Mouse (Mus musculus) bone marrow, adult 2 months (tissue): ENCODE data around the gene Abhd16b. TPM values are rescaled to one million over a fixed set of nuclear protein-coding genes. Genes with fewer than 3 reads are reported as not detected.

ENCODE experiments used
- H3K27ac ChIP-seq: fragments of 200-500 bp; 2 replicates; pipeline ENCODE4 v1.5.1; 2012; ENCODE audit warnings: low read depth, mild to moderate bottlenecking, control low read depth, inconsistent platforms, low read length; ENCODE audit not compliant: control insufficient read depth, poor library complexity, insufficient read depth
- H3K4me1 ChIP-seq: fragments of 200-500 bp; 2 replicates; pipeline ENCODE4 v1.6.1; 2011; ENCODE audit warnings: low read length; ENCODE audit not compliant: control insufficient read depth, insufficient read depth
- H3K4me3 ChIP-seq: fragments of 200-500 bp; replicated peaks from 2 replicates; pipeline ENCODE3; 2011; ENCODE audit warnings: mild to moderate bottlenecking, low read depth, low read length, control low read depth; ENCODE audit not compliant: control insufficient read depth
- CTCF ChIP-seq: fragments of 200-500 bp; IDR thresholded peaks from 2 replicates; pipeline ENCODE4 v1.5.1; 2011; ENCODE audit warnings: low read length, control low read depth; ENCODE audit not compliant: control insufficient read depth, insufficient read depth
- POLR2A ChIP-seq: fragments of 200-500 bp; IDR thresholded peaks from 2 replicates; pipeline ENCODE4 v1.6.1; 2011; ENCODE audit warnings: low read depth, mild to moderate bottlenecking, control low read depth, low read length, borderline replicate concordance; ENCODE audit not compliant: control insufficient read depth
- WGBS: fragments of 180-500 bp; shearing (Covaris S2); methylation state at CpG from one replicate; pipeline ENCODE4 v1.1.7; 2018; 5-methylcytosine and 5-hydroxymethylcytosine counted together
- polyA plus RNA-seq: library from polyadenylated mRNA; stranded (reverse); fragments of >200 nt; gene quantifications from 2 replicates; pipeline ENCODE4 v1.2.4, GENCODE M21; 2011; ENCODE audit warnings: low replicate concordance; ENCODE audit not compliant: missing spikeins, insufficient read depth, insufficient read length

Gene Abhd16b
- polyA plus RNA-seq, 1 experiment, result not detected

DNA sequence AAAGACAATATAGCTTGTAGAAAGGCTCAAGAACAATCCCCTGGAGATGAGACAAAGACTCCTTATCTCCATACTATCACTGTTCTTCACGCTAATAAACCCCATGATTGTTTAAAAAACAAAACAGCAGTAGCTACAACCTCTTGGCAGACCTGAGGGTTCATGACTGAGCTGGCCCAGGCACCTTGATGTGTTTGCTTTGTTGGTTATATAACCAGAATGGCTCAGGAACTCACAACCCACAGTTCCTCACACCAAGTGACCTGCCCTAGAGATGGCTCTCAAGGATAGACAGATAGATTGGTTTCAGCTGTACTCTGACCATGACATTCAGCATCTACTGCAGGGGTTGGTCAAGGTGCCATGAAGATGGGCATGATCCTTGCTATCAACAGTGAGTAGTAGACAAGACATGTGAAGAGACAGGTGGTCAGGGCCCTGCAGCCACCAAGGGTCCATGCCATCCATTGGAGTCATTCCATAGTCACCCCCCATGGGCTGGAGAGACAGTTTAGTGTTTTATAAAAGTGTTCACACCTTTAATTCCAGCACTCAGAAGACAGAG is 31.4 kb upstream of the Abhd16b start:
- no peak for TF ChIP-seq POLR2A
- TF ChIP-seq CTCF, result no peak
- H3K27ac ChIP-seq, result no peak overlapping the region
- H3K4me3 ChIP-seq, result no peak overlapping the region
- WGBS, result 65% methylated on average over 1 of the region's 1 CpGs
- H3K4me1 ChIP-seq, result no peaks in the 10 kb centered on the region

DNA sequence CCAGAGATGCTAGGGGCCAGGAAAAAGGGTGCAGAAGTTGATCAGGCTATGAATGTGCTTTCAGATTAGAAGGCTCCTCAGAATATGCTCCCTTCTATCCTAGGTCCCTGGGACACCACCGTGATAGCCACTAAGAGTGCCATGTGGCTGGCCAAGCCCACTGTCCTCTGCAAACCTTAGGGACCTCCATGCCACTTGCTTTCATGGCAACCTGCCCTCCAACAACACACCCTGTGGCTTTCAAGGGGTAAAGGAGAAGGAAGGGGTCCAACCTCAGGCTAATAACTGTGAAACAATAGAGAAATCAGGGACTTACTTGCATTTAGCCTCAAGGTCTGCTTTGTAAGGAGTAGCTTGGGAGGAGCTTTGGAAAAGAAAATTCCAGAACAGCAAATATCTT is 30.4 kb upstream of the Abhd16b start:
- no peaks in the 10 kb centered on the region for H3K4me1 ChIP-seq
- no peak overlapping the region for H3K4me3 ChIP-seq
- no peak overlapping the region for H3K27ac ChIP-seq
- WGBS, result 74% methylated on average over 1 of the region's 1 CpGs
- TF ChIP-seq POLR2A (no peak), CTCF (no peak)

DNA sequence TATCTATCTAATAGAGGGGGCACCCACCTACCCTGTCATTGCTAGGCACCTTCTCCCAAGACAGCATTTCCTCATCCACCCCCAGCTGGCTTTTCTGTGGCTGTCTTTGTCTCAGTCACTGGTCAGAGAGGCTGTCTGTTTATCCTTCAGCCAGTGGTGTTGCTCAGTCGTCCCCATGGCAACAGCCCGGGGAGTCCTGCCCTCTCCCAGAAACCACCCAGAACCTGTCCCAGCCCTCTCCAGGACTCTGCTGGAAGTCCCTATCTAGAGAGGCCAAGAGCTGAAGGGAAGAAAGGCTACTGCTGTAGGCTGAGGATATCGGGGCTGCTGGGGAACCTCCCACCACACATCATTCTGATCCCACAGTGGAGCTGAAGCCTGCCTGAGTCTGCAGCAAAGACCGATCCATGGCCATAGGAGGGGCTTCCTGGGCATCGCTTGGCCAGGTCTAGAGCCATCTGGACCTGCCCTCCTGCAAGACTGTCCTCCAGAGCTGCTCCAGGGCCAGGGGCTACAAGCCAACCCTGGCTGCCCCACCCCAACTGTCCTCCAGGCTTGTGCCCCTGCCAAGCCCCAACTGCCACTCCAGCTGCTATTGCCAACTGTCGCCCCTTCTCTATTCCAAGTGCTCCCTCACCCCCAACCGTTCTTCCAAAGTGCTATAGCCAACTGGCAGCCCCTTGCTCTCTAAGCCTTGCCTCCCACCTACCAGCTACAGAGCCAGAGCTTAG is 29.8 kb upstream of the Abhd16b start:
- 46% methylated on average over 7 of the region's 7 CpGs for WGBS
- Histone ChIP-seq H3K4me1 (no peaks in the 10 kb centered on the region), H3K4me3 (no peak overlapping the region), H3K27ac (no peak overlapping the region)
- TF ChIP-seq CTCF (no peak), POLR2A (no peak)

DNA sequence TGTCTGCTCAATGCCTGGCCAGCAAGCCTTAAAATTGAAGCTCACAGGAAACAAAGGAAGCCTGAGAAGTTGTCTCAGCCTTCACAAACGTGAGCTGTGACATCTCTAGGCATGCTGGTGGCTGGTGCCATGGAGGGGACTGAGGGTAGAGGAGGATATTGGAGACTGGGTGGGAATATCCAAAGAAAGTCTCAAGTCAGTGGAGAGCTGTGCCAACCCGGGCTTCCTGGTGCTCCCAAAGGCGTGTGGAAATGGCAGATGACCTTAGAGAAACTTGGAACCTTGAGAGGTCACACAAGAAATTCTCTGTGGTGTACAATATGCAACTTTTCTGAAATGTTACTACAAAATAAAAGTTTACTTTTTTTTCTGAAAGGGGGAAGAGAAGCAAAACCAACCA is 27.6 kb upstream of the Abhd16b start:
- TF ChIP-seq POLR2A (no peak), CTCF (no peak)
- Histone ChIP-seq H3K4me1 (no peaks in the 10 kb centered on the region), H3K27ac (no peak overlapping the region), H3K4me3 (no peak overlapping the region)
- 63% methylated on average over 3 of the region's 3 CpGs for WGBS

DNA sequence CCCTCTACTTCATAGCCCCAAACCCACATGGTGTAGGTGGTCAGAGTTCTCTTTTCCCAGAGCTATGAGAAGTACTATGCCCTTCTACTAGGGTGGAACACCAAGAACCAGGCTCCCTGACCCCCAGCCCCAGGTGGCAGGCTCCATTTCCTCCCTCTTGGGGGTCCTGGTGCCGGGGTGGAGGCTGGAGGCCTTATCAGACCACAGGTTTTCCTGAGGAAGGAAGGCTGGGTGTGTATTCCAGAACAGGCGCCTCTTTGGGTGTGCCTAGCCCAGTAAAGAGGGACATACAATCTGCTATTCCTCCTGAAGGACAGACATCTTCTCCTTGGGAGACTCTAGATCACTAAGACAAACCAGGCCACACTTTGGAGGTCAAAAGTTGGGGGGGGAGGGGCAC is 22.7 kb upstream of the Abhd16b start:
- TF ChIP-seq CTCF, result no peak
- TF ChIP-seq POLR2A, result no peak
- Histone ChIP-seq H3K27ac (no peak overlapping the region), H3K4me1 (no peaks in the 10 kb centered on the region), H3K4me3 (no peak overlapping the region)
- 19% methylated on average over 2 of the region's 2 CpGs for WGBS

DNA sequence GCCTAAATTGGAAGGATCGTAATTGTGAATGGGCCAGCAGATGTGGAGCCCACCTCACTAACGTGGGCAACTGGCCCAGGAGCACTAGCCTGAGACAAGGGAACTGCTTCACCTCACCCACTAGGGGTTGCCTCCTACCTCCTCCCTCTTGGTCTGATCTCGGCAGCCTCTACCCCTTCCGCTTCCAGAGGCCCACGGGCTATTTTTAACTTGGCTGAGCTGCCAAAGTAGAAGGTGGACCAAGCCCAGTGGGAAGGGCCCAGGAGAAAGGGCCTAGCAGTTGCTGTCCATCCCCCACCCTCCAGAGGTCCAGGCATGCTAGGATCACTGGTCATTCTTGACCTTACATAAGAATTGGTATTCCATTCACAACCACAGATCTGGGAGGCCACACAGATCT is 21.8 kb upstream of the Abhd16b start:
- Histone ChIP-seq H3K4me3 (no peak overlapping the region), H3K4me1 (no peaks in the 10 kb centered on the region), H3K27ac (no peak overlapping the region)
- 12% methylated on average over 5 of the region's 5 CpGs for WGBS
- no peak for TF ChIP-seq CTCF
- no peak for TF ChIP-seq POLR2A

DNA sequence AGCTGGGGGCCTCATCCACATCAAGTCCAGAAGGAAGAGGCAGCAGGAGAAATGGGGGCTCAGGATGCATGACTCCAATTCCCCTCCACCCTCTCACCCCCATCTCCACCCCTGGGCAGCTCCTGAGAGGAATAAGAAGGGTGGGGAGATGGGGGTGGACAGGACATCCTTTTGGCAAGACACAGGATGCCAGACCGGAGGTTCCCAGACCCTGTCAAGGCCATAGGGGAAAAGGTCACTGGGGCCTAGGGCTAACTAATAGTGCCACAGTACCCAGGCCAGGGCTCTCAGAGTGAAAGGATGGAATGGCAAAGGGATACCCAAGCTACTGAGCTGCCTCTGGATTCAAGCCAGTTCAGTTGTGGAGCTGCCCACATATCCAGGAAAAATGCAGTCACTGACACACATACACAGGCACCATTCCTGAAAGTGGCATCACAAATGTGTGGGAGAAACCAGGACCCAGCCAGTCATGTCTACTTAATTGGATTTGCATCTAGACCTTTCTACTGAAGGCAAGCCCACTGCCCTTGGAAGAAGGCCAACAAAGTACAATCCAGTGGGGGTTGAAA is 20.7 kb upstream of the Abhd16b start:
- TF ChIP-seq CTCF (no peak), POLR2A (no peak)
- 55% methylated on average over 1 of the region's 1 CpGs for WGBS
- Histone ChIP-seq H3K27ac (no peak overlapping the region), H3K4me1 (no peaks in the 10 kb centered on the region), H3K4me3 (no peak overlapping the region)

DNA sequence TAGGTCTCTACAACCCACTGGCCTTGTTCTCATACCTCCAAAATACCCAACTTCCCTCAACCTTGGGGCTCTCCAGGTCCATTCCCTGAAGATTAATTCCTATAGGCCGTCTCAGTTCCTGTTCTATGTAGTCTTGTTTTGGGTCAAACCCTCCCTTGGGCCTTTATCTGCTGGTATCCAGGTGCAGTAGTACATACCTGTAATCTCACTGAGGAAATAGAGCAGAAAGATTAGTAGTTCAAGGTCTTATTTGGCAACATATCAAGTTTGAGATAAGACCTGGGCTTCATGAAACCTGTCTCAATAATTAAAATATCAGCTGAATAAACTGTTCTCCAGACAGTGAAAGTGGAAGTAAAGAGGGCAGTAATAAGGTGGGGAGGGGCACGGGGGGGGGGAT is 9.9 kb upstream of the Abhd16b start:
- Histone ChIP-seq H3K4me3 (no peak overlapping the region), H3K27ac (no peak overlapping the region), H3K4me1 (peaks cover 1% of the 10 kb centered on the region; the same call in 1 of the 2 replicates)
- TF ChIP-seq CTCF (no peak), POLR2A (no peak)
- 13% methylated on average over 2 of the region's 2 CpGs for WGBS
